Mouse (Mus musculus): ENCODE measurements around the gene Arhgef11. TPM values are rescaled to one million over a fixed set of nuclear protein-coding genes. Genes with fewer than 3 reads are reported as not detected.

Gene Arhgef11
- total RNA-seq, 2 experiments from 2014 or later, result 20.4 TPM

DNA sequence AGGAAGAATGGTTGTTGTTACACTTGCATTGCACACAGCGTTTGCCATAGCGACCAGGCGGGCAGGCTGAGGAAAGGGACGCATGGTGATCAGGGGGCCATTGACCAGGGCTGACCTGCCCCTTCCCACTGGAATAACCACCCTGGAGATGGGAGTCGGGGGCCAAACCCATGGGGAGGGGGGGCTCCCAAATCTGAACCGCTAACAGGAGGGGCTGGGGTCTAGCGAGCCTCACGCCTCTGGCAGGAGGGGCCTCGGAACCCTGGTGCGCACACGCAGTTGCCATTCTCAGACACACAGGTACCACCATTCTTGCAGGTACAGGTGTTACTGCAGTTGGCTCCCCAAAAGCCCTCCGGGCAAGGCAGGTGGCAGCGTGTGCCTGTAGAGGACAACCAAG lies 136.5 kb downstream of the Arhgef11 start:
- DNase-seq, result no peak
- intact Hi-C loops (cut with DNase I), result no loop called here

DNA sequence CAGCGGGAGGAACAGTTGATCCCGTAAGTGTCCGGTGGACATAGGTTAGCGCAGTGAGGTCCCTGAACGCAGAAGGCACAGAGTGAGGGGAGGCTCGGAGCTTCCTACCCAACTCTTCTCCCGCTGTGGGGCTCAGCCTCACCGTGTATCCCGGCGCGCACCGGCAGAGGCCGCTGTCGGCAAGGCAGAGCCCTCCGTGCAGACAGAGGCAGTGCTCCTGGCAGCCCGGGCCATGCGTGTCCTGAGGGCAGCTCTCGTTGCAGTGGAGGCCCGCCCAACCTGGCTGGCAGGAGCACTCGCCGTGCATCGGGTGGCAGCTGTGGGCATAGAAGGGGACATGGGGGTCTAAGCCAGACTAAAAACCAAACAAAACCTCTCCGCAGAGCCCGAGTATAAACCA lies 138.6 kb downstream of the Arhgef11 start:
- DNase-seq, result peak; percentile 84 to 90
- intact Hi-C loops (cut with DNase I), result loop anchor here (1.0 kb wide), 2 partner anchors 13 to 60 kb away; no protein-coding TSS in a partner anchor

DNA sequence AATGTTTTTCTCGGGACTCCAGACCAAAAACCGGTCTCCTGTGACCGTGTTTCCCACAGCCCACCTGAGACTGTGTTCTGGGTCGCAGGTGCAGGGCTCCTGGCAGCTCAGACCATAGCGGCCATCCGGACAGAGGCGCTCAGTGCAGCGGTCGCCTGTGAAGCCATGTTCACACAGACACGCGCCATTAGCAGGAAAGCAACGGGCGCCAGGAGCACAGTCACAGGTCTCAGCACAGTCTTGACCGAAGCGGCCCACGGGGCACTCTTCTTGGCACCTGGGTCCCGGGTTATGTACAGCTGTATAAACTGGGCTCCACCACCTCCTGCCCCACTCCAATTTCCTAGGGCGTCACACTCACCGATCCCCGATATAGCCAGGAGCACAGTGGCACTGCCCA lies 139.1 kb downstream of the Arhgef11 start:
- intact Hi-C loops (cut with DNase I), result loop anchor here (1.0 kb wide), 1 partner anchor 13 kb away; no protein-coding TSS in a partner anchor

DNA sequence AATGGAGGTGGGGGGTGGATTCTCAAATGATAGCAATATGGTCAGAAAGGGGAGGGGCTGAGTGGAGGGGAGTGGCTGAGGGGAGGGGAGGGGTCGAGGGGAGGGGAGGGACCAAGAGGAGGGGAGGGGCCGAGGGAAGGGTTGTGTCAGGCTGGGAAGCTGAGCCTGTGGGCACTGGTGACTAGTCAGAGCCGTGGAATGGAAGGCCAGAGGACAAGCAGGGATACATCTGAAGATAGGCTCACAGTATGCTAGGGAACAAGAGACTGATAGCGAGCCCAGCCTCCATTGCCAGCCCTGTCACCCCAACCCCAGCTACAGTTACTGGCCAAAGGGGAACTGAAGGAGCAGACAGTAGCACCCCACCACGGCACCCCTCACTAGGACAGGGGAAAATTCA lies 141.3 kb downstream of the Arhgef11 start:
- DNase-seq, result no peak
- intact Hi-C loops (cut with DNase I), result no loop called here

More for the DNA sequence above, 139.1 kb downstream of the Arhgef11 start:
- no peak for DNase-seq

DNA sequence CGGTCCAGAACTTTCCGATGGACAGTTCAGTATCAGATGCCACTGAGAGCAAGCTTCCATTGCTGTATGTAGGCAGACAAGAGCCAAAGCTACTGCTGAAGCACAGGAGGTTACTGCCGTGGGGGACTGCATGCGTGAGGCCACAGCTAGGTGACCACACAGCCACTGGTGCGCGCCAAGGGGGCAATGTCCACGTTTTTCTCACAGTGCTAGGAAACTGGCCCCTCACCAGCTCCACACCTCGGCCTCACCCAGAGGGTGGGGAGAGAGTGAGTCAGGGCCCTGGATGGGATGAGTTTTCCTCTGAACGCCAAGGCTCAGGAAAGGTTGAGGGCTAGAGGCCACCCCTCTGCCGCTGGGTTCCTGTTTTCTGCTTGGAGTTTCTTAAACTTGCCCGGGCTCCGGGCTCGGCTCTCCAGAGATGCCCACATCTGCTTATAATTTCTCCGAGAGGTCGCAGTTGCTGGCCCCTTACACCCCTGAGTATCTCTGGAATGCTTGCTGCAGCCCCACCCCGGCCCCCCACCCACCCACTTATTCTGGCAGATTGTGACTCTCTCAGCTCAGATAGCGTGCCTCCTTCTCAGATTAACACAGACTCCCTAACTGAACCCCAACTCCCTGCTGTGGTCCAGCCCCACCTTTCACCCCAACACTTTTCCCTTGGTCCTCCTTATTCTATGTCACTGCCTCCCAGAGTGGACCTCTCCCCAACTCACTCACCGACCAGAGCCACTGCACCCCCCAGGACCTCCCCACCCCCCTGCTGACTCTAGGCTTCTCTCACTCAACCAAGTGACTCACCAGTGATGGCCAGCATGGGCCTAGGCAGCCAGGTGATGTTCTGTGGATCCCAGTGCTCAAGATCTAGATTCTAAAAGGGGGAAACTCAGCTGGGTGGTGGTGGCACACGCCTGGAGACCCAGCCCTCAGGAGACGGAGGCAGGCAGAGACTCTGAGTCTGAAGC lies 144.3 kb downstream of the Arhgef11 start:
- no peak for DNase-seq
- intact Hi-C loops (cut with DNase I), result no loop called here

DNA sequence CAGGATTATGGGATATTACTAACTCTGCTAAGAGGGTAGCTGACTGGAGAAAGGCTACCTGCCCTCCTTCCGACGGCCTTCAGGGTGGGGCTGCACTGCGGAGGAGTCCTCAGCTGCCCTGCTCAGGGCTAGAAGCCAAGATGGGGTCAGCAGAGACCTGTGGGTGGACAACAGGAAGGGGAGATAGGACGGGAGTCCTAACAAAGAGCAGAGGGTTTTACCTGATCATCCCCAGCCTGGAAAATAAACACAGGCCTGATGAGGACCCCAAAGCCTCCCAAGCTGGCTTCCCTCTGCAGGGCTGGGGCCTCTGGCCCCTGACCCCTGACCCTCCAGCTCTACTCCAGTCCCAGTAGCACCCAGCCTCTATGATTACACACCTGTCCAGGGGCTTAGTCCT lies 145.8 kb downstream of the Arhgef11 start:
- intact Hi-C loops (cut with DNase I), result no loop called here

DNA sequence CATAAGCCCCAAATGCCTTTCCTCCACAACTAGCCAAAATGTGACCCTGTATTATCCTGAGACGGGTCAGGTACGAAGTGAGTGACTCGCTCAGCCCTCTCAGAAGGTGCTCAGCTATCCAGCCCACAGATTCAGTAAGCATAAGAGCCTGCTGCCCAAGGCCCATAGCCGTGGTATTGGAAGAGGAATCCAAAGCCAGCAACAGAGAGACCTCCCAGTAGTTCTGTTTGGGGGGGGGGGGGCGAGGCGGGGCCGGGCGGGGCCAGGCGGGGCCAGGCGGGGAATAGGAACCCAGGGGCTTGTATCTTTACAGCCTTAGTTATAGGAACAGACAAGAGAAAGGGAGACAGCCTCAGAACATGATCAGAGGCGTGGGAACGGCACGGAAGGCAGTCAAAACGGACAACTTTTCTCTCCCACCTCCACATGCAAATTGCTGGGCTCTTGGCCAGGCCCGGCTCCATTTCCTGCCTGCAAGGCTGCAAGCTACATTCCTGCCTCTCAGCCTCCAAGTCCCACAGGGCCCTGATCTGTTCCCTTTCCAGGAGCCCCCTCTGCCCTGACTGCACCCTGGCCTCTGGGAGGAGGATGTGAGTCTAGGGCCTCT lies 146.4 kb downstream of the Arhgef11 start:
- intact Hi-C loops (cut with DNase I), result no loop called here
- peak; percentile 76 to 81 for DNase-seq

More for the DNA sequence above, 145.8 kb downstream of the Arhgef11 start:
- DNase-seq, result no peak

DNA sequence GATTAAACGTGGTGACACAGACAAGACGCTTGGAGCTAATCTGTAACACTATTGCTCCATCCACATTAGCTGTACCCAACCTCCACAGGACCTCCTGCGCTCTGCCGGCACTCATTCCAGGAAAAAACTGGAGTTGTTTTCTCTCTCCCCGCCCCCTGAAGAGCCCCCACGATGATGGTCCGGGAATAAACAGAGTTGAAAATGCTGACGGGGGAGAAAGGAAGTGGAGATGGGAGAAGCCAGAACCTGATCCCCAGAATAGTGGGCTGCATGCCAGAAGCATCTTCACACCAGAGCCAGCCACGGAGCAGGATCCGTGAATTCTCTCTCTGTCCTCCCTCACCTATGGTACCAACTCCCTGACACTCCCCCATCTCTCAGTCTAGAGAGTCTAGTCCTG lies 147.1 kb downstream of the Arhgef11 start:
- DNase-seq, result peak; percentile 31 to 34

DNA sequence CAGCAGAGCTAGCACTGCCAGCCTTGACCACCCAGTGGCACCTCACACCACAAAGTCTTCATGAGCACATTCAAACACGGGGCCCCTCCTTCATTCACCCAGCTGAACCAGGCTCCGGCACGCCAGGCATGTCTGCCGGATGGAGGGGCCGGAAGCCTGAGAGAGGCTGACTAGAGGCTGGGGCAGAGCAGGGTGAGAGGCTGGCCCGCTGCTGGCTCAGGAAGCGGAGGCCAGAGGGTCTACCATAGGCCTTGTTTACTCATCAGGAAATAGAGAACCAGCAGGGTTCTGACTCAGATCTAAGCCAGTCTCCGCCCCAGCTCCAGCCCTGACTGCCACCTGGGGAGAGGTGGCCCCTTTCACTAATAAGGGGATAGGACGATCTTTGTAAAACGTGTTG lies 147.7 kb downstream of the Arhgef11 start:
- peak; percentile 55 to 58 for DNase-seq
- intact Hi-C loops (cut with DNase I), result no loop called here

More for the DNA sequence above, 147.1 kb downstream of the Arhgef11 start:
- intact Hi-C loops (cut with DNase I), result no loop called here

DNA sequence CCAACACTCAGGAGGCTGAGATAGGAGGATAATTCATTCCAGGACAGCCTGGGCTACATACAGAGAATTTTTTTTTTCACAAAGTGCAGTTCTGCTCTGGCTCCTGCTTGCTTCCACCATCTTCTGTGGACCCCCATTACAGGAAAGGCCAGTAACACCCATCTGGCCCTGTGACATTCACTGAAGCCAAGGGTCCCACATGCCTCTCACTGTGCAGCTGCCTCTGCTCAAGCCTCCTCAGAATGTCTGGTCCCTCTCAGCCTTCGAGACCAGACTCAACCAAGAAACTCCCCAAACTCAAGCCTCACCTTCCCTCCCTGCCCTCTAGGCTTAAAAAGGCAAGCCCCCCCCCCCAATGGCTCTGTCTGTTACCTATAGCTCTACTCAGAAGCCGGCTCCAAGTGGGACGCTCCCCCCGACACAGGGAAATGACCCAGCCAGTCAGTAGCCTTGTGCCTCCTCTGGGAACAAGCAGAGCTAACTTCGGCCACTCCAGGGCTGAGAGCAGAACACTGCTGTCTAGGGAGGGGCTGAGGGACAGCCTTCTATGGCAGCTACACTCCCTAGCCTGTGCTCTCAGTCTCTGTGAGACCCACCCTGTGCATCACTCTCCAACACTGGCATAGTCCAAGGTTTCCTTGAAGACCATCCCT lies 148.4 kb downstream of the Arhgef11 start:
- peak; percentile 30 to 46 for DNase-seq
- intact Hi-C loops (cut with DNase I), result no loop called here

DNA sequence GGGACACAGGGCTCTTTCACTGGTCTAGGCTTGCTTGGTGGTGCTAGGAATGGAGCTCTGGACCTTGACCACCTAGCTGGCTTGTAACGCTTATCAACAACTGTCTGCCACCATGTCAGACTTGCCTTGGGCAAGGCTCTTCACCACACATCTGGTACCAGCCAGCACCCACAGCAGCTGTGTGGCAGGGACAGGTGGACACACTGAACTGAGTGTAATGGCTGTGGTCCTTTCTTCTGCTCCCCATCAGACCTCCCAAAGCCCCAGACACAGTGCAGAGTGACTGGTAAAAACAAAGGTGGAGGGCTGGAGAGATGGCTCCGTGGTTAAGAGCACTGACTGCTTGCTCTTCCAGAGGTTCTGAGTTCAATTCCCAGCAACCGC lies 148.9 kb downstream of the Arhgef11 start:
- intact Hi-C loops (cut with DNase I), result no loop called here
- no peak for DNase-seq

DNA sequence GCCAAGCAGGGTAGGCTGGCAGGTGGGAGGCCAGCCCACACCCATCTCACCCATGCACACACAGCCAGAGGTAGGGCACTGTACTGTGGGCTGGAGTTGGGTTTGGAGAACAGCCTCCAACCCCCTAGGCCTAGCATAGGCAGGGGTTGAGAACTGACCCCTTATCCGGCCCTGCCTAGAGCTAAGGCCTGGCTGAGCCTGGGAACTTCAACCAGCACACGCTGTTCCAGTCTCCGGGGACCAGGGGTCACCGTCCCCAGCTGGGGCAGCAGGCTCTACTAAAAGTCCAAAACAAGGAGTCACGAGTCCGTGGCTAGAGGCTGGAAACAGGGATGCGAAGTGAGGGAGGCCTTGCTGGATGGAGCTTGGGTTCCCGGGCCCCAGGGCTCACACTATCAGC lies 150.4 kb downstream of the Arhgef11 start:
- peak; percentile 49 to 56 for DNase-seq
- intact Hi-C loops (cut with DNase I), result no loop called here

DNA sequence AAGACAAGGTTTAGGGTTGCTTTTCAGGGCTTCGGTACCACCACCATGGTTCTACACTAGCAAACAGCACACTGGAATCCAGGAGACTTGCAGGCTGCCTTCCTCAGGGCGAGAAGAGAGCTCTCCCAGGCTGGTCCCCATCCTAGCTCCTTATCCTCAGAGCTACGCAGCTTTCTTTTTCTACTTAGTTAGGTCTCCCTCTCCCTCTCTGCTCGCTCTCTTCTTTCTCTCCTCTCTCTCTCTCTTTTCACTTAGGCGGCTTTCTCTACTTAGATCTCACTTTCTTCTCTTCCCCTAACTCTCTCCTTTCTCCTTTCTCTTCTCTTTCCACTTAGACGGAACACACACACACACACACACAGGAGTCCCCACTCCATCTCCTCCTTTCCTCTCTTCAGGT lies 151.1 kb downstream of the Arhgef11 start:
- intact Hi-C loops (cut with DNase I), result no loop called here

DNA sequence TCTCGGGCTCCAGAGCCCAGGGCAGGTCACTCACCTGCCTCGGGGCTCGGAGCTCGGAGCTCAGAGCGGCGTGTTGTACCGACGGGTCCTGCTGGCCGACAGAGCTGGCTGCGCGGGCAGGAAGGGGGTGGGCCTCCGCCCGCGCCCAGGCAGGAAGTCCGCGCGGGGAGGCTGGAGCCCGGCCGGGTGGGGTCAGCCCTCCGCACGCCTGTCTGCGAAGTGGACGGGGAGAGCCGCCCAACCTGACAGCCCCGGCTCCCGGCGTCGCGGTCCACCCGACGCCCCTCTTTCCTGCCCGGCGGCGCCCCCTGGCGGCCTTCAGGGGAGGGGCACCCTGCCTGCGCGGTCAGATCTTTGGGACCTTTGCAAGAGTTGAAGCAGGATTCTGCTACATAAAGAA lies 151.5 kb downstream of the Arhgef11 start:
- DNase-seq, result peak; percentile 89 to 90
- intact Hi-C loops (cut with DNase I), result loop anchor here (1.0 kb wide), 1 partner anchor 13 kb away; no protein-coding TSS in a partner anchor

More for the DNA sequence above, 151.1 kb downstream of the Arhgef11 start:
- DNase-seq, result peak in 1 of 2 experiments; percentile 36

DNA sequence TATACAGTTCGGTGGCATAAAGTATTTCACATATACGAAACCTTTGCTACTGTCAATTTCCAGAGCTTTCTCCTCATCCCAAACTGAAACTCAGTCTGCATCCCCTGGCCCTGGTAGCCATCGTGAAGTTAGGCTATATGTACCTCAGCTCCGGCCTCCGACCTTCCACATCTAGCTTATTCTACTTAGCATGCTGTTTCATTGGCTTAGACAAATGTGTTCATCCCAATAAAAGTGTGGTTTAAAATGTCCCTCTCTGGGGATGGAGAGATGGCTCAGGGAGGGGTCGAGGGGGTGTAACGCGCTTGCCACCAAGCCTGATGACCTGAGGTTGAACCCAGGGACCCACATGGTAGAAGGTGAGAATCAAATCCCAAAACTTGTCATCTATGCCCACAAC lies 152.1 kb downstream of the Arhgef11 start:
- intact Hi-C loops (cut with DNase I), result loop anchor here (1.0 kb wide), 1 partner anchor 13 kb away; no protein-coding TSS in a partner anchor
- no peak for DNase-seq

DNA sequence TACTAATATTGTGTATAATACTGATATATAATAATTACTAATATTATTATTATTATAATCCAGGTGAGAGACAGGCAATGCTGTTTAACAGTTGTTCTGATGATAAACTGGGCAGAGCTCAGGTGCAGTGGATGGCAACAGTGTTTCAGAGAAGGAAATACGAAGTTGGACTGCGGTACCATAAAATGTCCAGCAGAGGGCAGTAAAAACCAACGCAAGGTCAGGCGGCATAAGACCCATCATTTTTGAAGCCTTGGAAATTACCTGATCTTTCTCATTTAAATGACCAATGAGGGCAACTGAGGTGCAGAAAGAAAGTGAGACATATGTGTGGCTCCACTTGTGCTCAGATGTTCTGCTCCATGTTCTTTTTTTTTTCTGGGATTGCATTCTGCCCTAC lies 152.9 kb downstream of the Arhgef11 start:
- intact Hi-C loops (cut with DNase I), result loop anchor here (1.0 kb wide), 1 partner anchor 46 kb away; no protein-coding TSS in a partner anchor
- peak in 1 of 2 experiments; percentile 52 for DNase-seq

DNA sequence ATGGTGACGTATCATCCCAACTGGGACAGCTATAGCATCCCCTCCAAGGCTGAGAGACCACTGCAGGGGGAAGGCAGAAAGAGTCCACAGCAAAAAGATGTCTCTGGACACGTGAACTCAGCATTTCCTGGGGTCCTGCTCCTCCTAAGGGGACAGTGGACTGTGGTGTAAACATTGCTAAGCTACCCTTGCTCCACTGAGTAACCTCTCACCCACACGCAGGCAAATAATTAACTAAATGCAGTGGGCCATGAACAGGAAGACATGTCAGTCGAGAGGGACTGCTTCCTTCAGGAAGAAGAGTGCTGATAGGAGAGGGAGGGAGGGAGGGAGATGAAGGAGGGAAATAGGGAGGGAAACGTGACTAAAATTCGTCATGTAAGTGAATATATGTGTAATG lies 153.7 kb downstream of the Arhgef11 start:
- no peak for DNase-seq
- intact Hi-C loops (cut with DNase I), result no loop called here

DNA sequence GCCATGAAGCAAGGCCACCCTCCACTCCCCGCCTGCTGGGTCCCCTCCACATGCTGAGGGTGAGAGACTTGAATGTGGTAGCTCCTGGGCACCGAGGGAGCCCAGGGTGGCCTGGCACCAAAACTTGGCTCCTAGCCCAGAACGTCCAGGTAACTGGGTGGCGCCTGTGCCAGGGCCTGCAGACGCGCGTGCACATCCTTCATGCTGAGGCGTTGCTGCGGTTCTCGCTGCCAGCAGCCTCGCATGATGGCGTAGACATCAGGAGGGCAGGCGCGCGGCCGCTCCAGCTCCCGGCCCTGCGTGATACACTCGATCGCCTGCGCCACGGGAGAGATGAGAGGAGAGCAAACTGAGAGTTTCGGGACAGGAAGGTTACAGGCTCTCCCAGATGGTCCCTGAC lies 160.9 kb downstream of the Arhgef11 start:
- intact Hi-C loops (cut with DNase I), result no loop called here
- no peak for DNase-seq

DNA sequence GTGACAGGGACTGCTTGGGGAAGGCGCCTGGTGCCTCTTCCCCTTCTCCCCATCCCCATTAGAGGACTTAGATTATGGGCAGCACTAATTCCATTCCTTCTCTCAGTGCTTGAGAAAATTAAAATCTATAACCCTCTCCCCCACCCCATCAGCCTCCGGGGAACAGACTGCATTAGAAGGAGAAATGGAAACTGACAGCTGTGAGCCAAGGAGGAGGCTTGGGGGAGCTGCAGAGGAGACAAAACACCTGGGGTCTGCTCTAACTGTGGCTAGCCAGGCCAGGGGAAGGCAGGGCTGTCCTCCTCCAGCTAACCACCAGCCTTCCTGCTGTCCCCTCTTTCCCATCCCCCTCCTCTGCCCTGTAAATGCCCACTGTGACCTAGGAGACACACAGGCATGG lies 161.7 kb downstream of the Arhgef11 start:
- intact Hi-C loops (cut with DNase I), result no loop called here
- no peak for DNase-seq

DNA sequence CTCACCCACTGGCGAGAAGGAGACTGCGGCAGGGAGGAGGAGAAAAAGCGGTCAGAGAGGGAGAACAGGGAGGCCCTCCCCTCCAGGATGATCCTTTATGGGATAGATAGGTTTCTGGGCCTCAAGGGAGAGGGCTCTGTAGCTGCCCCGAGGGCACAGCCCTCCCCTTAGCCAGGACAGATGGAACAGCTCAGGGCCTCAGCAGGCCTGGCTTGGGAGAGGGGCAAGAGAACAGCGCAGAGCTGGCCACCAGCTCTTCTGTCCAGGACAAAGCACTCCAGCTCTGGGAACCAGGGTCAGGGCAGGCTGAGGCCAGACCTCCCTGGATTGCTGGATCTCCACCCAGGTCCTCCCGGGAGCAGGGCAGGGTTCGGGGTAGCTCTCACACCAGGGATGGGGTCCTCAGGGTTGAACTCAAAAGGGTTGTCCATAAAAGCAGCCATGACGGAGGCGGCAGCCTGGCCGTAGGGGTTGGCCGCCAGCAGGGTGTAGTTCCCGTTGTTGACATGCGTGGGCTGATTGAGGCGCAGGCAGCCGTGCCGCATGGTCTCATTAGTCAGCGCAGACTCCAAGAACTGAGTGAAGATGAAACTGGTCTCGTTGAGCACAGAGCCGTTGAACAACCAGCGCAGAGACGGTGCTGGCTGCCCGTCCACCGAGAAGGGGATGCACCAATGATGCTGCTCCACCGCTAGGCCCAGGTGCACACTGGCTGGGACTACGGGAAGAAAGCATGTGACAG lies 166.1 kb downstream of the Arhgef11 start:
- intact Hi-C loops (cut with DNase I), result no loop called here
- no peak for DNase-seq
